Mouse (Mus musculus) spleen, postnatal 10 days (tissue): ENCODE data around the gene Gpr84.
"Not testable (repeated sequence)": the region's sequence is repeated elsewhere in the genome, so short reads cannot be mapped to it uniquely, and the experiment has no call there.

Experiments
- DNase-seq, 2 experiments: peaks; one replicate each; pipeline ENCODE4 v3.0.0; 2021 to 2022; ENCODE audit warnings: low spot score in 2 of 2

Gpr84 gene

DNA sequence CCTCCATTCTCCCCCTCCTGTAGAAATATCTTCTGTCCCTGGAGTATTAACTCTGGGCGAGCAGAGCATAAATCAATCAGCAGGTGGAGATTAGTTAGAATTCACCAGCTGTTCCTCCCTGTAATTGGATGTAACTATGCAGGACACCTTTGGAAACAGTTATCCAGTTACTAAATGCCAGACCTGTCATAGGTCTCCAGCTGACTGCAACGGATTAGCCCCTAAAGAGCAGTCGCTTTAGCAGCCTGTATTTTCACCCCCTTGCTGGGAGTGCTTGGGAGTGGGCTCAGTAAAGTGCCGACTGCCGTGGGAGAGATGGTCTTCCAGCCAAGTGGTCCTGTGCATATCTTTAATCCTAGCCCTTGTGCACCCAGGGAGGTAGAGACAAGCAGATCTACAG is 20.8 kb downstream of the Gpr84 start:
- DNase-seq, result no peak

DNA sequence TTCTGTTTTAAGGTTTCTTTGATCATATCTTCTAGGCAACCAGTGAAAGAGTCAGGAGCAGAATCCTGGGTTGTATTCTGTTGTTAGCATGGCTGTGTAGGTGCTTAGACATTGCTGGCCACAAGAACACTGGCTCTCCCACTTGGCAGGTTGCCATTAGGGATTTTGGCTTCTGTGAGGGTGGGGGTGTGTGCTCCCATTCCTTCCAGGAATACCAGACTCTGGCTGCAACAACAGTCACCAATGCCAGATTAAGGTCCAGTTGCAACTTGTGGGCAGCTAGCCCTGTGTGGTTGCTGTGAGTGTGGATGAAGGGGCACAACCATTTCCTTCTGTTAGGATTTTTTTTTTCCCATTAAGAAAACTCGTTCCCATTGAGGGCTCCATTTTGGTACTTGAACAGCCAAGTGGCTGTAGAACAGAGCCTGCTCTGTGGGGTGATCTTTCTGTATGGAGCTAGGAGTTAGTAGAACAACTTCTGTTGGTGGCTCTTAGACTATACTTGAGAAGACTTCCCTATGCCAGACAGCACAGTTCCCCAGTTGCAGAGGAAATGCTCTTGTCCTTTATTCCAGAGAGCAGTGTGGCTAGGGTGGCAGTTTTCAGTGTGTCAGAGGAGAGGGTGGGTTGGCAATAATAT is 24.5 kb downstream of the Gpr84 start:
- no peak for DNase-seq

DNA sequence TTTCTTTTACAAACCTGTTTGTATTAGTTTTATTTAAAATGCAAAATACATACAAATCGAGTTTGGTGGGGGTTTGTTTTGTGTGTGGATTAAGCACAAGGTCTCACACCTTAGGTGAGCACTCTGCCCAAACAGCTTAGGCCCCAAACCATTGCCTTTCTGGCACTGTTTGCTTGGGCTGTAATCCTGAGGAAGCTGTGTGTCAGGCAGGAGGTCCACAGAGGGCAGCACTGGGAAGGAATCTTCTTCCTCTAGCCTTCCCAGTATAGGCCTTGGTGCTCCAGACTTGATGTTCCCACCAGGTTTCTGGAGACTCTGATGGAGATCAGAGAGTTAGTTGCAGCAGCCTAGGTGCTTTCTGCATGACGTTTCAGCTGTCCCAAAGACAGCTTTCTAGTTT is 25.8 kb downstream of the Gpr84 start:
- no peak for DNase-seq

DNA sequence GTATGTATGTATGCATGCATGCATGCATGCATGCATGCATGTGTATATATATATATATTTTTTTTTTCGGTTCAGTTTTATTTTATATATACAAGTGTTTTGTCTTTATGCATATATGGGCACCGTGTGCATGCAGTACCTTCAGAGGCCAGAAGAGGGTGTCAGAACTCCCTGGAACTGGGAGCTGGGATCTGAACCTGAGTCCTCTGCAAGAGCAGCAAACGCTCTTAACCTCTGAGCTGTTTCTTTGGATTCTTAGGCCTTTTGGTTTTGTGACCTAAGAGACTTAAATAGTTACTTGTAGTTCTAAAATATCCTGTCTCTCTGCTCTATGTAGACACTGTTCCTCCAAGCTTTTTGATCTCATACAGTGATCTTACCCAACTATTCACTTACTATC is 26.3 kb downstream of the Gpr84 start:
- peak in 1 of 2 experiments; percentile 75 for DNase-seq

DNA sequence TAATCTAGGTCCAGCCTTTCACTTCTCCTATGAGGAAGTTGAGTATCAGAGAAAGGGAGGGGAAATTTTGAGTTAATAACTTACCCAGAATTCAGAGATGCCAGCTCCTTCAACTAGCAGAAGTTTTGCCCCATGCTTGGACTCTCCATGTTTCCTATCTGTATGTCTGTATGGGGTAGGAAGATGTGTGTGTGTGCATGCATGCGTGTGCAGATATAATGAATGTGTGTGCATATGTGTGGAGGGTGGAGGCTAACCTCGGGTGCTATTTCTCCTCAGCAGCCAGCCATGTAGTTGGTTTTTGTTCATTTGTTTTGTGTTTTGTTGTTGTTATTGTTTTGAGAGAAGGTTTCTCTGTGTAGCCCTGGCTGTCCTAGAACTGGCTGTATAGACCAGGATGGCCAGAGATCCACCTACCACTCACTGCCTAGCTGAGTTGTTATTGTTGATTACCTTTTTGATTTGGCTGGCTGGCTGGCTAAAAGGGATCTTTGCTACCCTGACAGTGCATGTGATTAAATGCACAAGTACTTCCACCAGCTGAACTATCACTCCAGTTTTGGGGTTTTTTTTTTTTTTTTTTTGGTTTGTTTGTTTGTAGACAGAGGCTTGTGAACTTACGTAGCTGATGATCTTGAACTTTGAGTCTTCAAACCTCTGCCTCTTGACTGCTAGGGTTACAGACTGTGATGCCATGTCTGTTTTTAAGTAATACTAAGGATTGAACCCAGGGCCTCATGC is 28.8 kb downstream of the Gpr84 start:
- no peak for DNase-seq

DNA sequence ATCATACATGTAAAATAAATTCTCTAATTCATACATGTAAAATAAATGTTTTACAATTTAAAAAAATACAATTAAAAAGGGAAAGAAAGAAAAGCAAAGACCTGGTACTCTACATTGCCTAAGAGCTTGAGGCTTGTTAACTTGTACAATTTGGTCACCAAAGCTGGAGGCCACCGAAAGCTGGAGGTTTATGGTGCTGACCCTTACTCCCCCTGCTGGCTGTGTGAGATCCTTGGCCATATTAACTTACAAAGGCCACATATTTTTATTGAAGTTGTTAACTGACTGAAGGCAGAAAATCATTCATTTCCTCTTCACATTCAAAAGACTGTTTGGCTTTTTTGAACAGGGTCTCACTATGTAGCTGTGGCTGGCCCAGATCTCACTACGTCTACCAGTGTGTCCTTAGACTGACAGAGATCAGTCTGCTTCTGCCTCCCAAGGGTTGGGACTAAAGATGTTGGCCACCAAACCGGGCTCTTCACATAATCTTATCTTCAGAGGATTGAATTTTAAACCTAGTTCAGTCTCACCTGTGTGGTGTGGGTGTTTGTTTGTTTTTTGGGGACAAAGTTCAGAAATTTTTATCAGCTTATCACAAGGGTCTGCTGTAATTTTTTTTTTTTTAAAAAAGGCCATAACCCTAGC is 29.5 kb downstream of the Gpr84 start:
- DNase-seq, result peak in 1 of 2 experiments; percentile 72

DNA sequence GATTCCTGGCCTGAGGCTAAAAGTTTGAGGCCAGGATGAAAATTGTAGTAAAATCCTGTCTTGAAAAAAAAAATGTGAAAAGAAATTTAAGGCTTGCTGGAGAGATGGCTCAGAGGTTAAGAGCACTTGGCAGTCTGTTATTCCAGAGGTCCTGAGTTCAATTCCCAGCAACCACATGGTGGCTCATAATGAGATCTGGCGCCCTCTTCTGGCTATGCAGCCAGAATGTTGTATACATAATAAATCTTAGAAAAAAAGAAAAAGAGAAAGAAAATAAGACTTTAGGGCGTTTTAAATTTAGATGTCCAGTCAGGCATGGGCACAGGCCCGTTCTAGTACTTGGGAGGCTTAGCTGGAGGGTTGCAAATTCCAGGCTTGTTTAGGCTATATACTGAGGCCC is 30.7 kb downstream of the Gpr84 start:
- DNase-seq, result peak; percentile 68 to 81

DNA sequence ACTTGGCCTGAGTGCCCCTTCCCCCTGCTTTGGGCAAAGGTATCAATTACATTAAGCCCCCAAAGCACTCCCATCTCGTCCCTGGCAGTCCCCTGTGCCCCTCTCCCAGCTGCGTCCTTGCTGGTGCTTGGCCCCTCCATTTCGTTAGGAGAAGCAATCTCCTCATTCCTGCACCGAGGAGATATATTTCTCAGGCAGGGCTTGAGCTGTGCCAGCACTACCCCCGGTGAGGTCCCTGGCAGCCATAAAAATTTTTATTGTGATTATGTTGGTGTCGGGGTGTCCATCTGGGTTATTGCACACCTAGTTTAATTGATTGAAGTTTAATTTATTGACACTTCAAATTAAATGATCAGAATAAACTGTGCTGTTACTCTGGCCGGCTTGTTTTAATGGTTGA is 32.5 kb downstream of the Gpr84 start:
- no peak for DNase-seq

DNA sequence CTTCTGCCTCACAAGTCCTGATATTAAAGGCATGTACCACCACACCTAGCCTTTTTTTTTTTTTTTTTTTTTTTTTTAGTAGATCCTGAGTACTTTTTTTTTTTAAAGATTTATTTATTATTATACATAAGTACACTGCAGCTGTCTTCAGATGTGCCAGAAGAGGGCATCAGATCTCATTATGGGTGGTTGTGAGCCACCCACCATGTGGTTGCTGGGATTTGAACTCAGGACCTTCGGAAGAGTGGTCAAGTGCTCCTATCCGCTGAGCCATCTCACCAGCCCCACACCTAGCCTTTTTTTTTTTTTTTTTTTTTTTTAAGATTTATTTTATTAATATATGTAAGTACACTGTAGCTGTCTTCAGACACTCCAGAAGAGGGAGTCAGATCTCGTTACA is 34.5 kb downstream of the Gpr84 start:
- not testable (repeated sequence) for DNase-seq

DNA sequence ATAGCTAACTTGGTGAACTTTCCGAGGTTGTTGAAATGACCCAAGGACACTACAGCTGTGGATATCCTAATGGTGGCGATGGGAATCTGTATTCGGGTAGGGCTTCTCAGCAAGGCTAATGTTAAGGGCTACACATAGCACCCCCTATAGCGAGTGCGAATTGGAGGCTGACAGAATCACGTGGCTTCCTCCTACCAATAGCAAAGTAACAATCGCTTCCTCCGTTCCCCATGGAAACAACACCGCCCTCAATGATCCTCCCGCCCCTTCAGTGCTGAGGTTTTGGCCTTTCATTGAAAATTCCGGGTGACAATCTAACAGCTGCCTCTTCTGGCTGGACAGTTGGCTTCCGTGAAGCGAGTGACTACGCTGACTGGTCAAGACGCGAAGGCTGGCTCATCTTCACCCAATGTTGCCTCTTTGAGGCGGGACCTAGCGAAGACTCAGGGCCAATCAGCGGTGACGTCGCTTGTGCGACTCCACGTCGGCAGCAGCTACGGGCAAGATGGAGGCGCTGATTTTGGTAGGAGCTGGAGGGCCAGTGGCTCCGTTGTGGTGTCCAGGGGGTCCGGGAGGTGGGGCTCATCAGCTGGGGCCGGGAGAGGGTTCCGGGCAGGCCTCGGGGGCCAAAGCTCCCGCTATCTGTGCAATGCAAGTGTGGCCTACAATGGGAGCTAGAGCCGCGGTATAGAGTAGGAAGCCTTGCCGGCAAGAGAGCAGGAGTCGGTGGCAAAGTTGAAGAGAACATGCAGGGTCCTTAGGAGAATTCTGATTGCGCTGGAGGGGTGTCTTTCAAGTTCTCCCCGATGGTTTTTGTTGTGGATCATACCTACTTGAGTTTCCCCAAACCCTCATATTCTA is 37.8 kb downstream of the Gpr84 start, which contains the start of gene Copz1:
Gene Copz1 (plus strand): TSS at position 296 of the 861 bp plus-strand sequence.
- peak; percentile 88 to 93 for DNase-seq

DNA sequence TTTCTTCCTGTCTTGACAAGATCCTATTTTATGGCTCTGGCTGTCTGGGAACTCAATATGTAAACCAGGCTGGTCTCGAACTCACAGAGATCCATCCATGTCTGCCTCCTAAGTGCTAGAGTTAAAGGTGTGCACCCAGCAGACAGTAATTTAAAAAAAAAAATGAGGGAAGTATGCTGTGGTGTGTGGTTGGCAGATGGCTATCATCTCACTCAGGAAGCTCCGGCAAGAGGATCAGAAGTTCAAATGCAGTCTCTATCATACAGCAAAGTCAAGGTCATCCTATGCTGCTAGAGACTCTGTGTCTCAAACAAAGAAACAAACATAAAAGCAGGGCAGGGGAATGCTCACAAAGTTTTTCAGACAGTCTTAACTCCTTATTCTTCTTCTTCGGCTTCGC is 41.5 kb downstream of the Gpr84 start:
- no peak for DNase-seq

DNA sequence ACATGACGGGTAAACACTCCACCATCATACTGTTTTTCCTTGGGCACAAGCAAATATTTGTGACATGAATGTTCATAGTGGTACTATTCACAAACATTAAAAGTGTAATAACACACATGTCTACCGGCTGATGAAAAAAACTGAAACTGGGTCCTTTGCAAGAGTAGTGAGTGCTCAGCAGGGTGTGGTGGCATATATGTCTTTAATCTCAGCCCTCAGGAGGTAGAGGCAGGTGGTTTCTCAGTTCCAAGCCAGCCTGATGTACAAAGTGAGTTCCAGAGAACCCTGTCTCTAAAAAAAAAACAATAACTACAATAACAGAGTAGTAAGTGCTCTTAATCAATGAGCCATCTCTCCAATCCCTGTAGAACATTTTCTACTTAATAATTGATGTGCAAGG is 45.6 kb downstream of the Gpr84 start:
- no peak for DNase-seq

DNA sequence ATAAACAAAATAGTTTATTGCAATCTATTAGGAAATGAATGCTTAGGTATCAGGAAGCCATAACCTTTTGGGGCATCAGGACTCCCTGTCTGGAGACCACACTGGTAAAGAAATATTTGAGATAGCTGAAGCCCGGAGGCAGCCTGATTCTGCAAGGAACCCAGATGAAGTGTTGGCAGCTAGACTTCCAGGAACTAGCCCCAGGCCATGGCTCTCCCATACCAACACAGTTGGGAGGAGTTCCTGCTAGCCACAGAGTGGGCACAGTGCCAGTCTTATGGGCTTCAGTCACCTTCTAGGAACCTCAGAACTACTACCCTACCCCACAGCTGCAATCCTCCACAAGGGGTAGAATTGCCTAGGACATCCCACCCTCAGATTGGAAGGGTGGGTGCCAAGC is 50.4 kb downstream of the Gpr84 start:
- peak; percentile 72 to 78 for DNase-seq

DNA sequence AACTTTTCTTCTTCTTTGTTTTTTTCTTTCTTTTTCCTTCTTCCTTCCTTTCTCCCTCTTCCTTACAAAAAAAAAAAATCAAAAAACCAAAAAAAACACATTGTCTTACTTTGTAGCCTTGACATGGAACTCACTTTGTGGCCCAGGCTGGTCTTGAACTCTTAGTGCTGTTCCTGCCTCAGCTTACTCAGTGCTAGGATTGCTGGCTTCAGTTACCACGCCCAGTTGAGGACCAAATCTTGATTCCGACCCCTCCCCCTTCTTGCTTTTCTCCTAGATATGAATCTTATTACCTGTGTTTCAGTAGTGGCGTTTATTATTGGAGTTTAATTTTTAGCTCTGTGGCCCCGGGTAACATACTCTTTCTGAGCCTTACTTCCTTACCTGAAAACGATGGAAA is 51.2 kb downstream of the Gpr84 start:
- DNase-seq, result peak in 1 of 2 experiments; percentile 33
